Mouse (Mus musculus) erythroblast, embryonic 14.5 days (primary cell): ENCODE results near the gene Mreg.

Experiments
- GATA1 ChIP-seq: IDR thresholded peaks from 2 replicates; pipeline ENCODE4 v1.6.1; 2012; ENCODE audit warnings: low read length, inconsistent platforms, mixed read lengths
- TAL1 ChIP-seq: IDR thresholded peaks from 3 replicates; pipeline ENCODE4 v1.6.1; 2012; ENCODE audit warnings: low read length, inconsistent platforms, mixed read lengths

DNA sequence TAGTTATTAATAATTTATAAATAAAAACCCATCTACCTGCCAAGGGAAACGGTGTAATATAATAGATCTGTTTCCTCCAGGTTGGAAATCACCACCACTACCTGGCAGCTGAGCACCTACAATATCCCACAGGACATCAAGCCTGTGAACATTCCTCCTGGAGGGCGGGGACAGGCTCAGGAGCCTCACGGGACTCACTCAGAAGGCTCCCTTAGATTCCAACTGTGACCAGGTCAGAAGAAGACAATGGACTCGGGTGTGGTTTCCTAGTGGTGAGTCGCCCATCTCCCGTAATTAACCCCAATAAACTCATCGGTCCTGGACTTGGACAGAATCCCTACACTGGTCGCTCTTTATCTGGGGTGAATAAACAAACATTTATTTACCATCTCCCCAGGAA lies 39.3 kb downstream of the Mreg start:
- TF ChIP-seq GATA1 (no peak), TAL1 (no peak)
